Mouse (Mus musculus): ENCODE measurements at regions not wholly inside any gene's neighbourhood (a gene's known extent, or its start where the extent isn't known, plus 50 kb on each side); places are given as distances from the start of the nearest gene placed in this dataset.

DNA sequence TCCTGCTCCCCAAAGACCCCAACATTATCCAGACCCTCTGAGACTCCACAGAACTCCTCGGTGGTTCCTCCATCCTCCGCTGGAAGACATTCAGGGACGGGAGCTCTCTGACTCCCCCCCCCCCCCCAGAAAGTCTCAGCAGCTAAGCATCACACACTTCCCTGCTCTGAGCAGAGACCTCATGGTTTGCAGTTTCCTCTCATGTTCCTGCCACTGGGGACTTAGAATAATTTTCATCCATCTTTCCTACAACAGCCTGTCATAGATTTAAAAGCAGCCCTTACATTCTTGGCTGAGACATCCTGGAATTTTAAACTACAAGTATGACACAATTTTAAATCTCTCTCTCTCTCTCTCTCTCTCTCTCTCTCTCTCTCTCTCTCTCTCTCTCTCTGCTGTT is 69.2 kb downstream of the Gpr65 start:
- no peak overlapping the region for H3K27ac ChIP-seq (ENCODE audit: insufficient read depth, low read depth, low read length)
- TF ChIP-seq CTCF (IDR thresholded peaks at IDR 0.05; ENCODE audit: low read depth, low read length) (no peak), POLR2A (IDR thresholded peaks at IDR 0.05; ENCODE audit: borderline replicate concordance, low read depth, low read length) (no peak)
- no peaks in the 10 kb centered on the region for H3K4me1 ChIP-seq (ENCODE audit: control insufficient read depth, insufficient read depth, low read length)
- no peak overlapping the region for H3K4me3 ChIP-seq (ENCODE audit: insufficient read depth, low read length)

DNA sequence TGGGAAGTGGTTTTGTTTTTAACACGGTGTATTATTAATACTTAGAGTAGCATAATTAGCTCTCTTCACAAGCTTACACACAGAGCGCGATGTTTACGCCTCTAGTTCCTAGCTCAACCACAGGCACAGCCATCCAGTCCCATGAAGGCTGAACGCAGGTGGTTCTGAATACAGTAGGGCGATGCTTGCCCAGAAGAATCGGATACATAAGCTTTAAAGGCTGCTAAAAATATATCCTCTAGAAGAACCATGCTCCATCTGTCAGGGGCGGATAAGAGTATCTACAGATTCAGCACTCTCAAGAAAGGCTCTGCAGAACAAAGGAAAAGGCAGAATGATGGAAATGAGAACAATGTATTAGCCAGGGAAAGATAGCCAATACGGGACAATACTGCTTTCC is 71.1 kb downstream of the Gpr65 start:
- no peak overlapping the region for H3K27ac ChIP-seq (ENCODE audit: insufficient read depth, low read depth, low read length)
- TF ChIP-seq POLR2A (IDR thresholded peaks at IDR 0.05; ENCODE audit: borderline replicate concordance, low read depth, low read length) (no peak), CTCF (IDR thresholded peaks at IDR 0.05; ENCODE audit: low read depth, low read length) (no peak)
- no peaks in the 10 kb centered on the region for H3K4me1 ChIP-seq (ENCODE audit: control insufficient read depth, insufficient read depth, low read length)
- no peak overlapping the region for H3K4me3 ChIP-seq (ENCODE audit: insufficient read depth, low read length)

DNA sequence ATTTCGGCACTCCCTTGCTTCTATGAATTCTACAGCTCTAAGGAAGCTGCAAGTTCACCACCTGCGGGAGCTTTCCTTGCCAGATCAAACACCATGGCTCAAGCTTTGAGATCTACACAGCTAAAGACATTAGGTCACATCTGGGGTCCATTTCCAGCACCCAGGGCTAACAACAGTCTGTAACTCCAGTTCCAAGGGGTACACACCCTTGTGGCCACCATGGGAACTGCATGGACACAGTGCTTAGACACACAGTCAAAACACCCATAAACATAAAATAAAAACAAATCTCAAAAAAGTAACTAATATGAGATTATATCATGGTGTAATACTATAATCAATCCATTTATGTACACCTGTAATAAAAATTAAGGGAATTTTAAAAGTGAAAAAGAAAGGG is 73.7 kb downstream of the Gpr65 start:
- TF ChIP-seq CTCF (IDR thresholded peaks at IDR 0.05; ENCODE audit: low read depth, low read length): peak; percentile 47; the same call in 1 of the 2 replicates
- TF ChIP-seq POLR2A (IDR thresholded peaks at IDR 0.05; ENCODE audit: borderline replicate concordance, low read depth, low read length): no peak
- Histone ChIP-seq H3K4me1 (ENCODE audit: control insufficient read depth, insufficient read depth, low read length) (no peaks in the 10 kb centered on the region), H3K27ac (ENCODE audit: insufficient read depth, low read depth, low read length) (no peak overlapping the region), H3K4me3 (ENCODE audit: insufficient read depth, low read length) (no peak overlapping the region)

DNA sequence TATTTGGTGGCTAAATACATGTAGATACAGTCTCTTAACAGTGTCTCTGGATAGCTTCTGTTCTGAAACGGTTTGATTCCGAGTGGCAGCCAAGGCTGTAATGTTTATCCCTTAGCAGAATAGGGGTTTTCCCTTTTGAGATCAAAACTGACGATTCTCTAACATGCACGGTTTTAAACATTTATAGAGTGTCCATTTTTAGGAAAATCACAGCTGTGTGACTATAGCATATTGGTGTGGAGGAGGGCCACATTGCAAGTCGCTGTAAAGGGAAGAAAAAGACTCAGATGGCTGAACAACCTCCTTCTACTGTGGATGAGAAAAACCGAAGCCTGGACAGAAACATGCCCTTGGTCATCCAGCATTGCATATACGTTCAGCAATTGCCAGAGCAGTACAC is 75.2 kb downstream of the Gpr65 start:
- Histone ChIP-seq H3K27ac (ENCODE audit: insufficient read depth, low read depth, low read length) (no peak overlapping the region), H3K4me3 (ENCODE audit: insufficient read depth, low read length) (no peak overlapping the region), H3K4me1 (ENCODE audit: control insufficient read depth, insufficient read depth, low read length) (no peaks in the 10 kb centered on the region)
- no peak for TF ChIP-seq POLR2A (IDR thresholded peaks at IDR 0.05; ENCODE audit: borderline replicate concordance, low read depth, low read length)
- no peak for TF ChIP-seq CTCF (IDR thresholded peaks at IDR 0.05; ENCODE audit: low read depth, low read length)

DNA sequence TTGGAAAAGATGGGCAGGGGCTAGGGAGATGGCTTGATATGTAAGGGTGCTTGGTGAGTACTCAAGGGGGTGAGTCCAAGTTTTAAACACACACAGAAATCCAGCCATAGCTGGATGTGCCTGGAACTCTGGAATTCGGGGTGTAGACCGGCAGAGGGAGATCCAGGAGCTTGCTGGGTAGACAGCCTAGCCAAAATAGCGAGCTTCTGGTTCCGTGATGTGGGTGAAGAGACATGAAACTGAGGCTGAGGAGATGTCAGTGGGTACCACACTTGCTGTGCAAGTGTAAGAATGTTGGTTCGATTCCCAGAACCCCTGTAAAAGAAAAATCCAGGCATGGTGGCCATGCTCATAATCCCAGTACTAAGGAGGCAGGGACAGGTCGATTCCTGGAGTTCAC is 78.6 kb downstream of the Gpr65 start:
- TF ChIP-seq CTCF (IDR thresholded peaks at IDR 0.05; ENCODE audit: low read depth, low read length) (no peak), POLR2A (IDR thresholded peaks at IDR 0.05; ENCODE audit: borderline replicate concordance, low read depth, low read length) (no peak)
- H3K4me3 ChIP-seq (ENCODE audit: insufficient read depth, low read length): no peak overlapping the region

DNA sequence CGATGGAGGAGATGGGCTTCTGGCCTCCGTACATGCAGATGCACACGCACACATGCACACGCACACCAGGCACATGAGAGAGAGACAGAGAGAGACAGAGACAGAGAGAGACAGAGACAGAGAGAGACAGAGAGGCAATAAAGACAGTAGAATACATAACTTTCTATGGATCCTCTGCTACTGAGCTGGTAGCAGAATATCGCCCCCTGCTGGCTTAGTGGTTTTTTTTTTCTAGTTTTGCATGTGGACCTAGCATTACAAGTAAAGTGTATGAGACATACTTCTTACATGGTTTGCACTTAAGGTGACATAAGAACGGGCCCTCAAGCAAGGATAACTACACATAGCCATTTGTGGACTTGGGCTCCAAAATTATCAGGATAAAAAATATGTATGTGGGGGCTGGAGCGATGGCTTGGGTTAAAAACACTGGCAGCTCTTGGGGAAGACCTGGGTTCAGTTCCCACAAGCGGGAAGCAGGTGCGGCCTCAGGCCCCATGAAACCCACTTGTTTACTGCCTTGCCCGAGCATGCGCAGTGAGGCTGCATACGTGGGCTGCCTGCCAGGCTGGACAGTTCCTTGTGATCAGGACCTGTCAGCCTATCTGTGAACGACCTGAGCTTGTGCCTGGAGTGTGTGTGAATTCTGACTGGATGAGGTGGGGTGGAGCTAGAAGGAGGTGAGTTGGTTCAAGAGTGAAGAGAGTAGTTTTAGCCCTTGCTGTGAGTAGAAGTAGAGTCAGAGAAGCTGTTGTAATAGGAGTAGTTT is 79.3 kb downstream of the Gpr65 start:
- TF ChIP-seq CTCF (IDR thresholded peaks at IDR 0.05; ENCODE audit: low read depth, low read length) (no peak), POLR2A (IDR thresholded peaks at IDR 0.05; ENCODE audit: borderline replicate concordance, low read depth, low read length) (no peak)
- Histone ChIP-seq H3K27ac (ENCODE audit: insufficient read depth, low read depth, low read length) (no peak overlapping the region), H3K4me3 (ENCODE audit: insufficient read depth, low read length) (no peak overlapping the region), H3K4me1 (ENCODE audit: control insufficient read depth, insufficient read depth, low read length) (no peaks in the 10 kb centered on the region)

More for the DNA sequence above, 78.6 kb downstream of the Gpr65 start:
- H3K27ac ChIP-seq (ENCODE audit: insufficient read depth, low read depth, low read length): no peak overlapping the region
- no peaks in the 10 kb centered on the region for H3K4me1 ChIP-seq (ENCODE audit: control insufficient read depth, insufficient read depth, low read length)

DNA sequence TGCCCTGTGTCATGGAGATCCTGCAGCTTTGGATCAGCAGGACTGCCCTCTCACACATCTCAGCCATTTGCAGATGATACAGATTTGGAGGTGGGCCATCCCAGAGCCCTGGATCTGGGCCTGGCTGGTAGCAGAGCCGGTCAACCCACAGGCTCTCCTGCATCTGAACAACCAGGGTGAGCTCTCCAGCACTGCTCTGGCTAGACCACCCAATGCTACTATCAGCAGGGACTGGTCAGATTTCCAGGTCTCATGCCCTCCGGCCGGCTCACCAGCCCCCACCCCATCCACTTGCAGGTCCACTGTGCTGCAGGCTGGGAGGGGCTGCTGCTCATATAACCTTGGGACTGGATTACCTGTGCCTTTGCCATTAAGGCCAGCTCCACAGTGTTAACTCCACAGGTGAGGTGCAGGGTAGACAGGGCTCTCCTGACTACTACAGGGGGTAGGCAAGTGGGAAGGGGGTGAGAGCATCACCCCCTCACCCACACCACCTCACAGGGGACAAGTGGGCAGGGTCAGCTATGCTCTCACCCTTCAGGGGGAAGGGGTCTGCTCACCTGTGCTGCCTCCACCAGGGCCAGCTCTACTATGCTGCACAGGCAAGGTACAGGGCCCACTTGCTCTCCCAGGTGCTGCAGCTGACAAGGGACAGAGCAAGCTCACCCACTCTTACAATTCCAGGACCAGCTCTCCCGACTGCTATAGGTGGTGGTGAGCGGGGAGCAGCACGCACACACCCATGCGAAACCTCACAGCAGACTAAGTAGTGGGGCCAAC is 81.6 kb downstream of the Gpr65 start:
- TF ChIP-seq POLR2A (IDR thresholded peaks at IDR 0.05; ENCODE audit: borderline replicate concordance, low read depth, low read length): no peak
- TF ChIP-seq CTCF (IDR thresholded peaks at IDR 0.05; ENCODE audit: low read depth, low read length): no peak
- H3K27ac ChIP-seq (ENCODE audit: insufficient read depth, low read depth, low read length): no peak overlapping the region
- H3K4me1 ChIP-seq (ENCODE audit: control insufficient read depth, insufficient read depth, low read length): no peaks in the 10 kb centered on the region
- H3K4me3 ChIP-seq (ENCODE audit: insufficient read depth, low read length): no peak overlapping the region

DNA sequence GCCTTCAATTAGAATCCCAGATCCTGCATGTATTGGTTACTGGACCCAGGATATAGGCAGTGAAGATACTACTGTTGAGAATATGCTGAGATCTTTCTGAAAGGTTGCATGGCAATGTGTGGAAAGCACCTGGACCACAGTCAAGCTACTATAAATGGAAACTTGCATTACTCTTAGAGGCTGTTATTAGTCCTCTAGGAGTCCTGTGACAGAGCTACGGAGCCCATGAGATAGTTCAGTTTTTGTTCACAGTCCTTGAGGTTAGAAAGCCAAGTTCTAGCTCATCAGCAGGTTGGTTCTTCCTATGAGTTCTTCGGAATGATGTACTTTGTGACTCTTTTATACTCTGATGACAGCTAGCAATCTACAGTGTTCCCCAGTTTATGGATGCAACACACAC is 84.0 kb downstream of the Gpr65 start:
- Histone ChIP-seq H3K4me3 (ENCODE audit: insufficient read depth, low read length) (no peak overlapping the region), H3K27ac (ENCODE audit: insufficient read depth, low read depth, low read length) (no peak overlapping the region), H3K4me1 (ENCODE audit: control insufficient read depth, insufficient read depth, low read length) (no peaks in the 10 kb centered on the region)
- TF ChIP-seq CTCF (IDR thresholded peaks at IDR 0.05; ENCODE audit: low read depth, low read length) (no peak), POLR2A (IDR thresholded peaks at IDR 0.05; ENCODE audit: borderline replicate concordance, low read depth, low read length) (no peak)

DNA sequence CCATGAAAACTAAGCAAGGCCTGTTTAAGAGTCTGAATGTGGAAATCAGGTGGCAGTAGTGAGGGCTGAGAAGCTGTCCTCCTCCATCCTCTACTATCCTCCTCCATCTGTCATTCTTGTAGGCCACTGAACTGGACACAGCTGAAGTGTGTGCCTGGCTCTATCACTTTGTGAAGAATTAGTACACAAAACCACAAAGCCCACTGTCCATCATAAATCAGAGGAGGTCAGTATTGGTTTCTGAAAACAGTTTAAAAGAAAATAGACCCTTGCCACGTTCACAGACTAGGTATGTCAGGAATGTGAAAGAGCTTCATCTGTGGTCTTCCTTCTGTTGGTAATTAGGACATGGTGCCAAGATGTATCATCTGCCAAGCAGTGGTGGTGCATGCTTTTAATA is 86.1 kb downstream of the Gpr65 start:
- TF ChIP-seq POLR2A (IDR thresholded peaks at IDR 0.05; ENCODE audit: borderline replicate concordance, low read depth, low read length) (no peak), CTCF (IDR thresholded peaks at IDR 0.05; ENCODE audit: low read depth, low read length) (no peak)
- Histone ChIP-seq H3K4me1 (ENCODE audit: control insufficient read depth, insufficient read depth, low read length) (no peaks in the 10 kb centered on the region), H3K27ac (ENCODE audit: insufficient read depth, low read depth, low read length) (no peak overlapping the region), H3K4me3 (ENCODE audit: insufficient read depth, low read length) (no peak overlapping the region)

DNA sequence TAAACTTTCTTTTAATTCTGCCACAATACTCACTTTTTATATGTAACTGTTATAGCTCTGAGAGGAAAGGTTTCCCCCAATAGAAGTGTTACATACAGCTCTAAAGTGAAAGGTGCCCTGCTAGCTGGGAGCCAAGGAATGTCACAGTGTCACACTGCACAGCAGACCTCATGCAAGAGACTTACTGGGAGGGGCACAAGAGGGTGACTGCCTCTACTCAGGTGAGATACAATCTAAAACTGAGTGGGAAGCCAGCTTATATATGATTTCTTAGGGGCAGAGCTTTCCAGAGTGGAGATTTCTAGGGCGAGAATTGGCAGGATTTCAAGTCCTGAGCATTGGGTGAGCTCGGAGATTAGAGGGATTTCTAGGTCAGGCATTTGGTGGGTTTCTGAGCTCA is 99.1 kb downstream of the Gpr65 start:
- no peak overlapping the region for H3K27ac ChIP-seq (ENCODE audit: insufficient read depth, low read depth, low read length)
- TF ChIP-seq CTCF (IDR thresholded peaks at IDR 0.05; ENCODE audit: low read depth, low read length) (no peak), POLR2A (IDR thresholded peaks at IDR 0.05; ENCODE audit: borderline replicate concordance, low read depth, low read length) (no peak)
- no peak overlapping the region for H3K4me3 ChIP-seq (ENCODE audit: insufficient read depth, low read length)
- H3K4me1 ChIP-seq (ENCODE audit: control insufficient read depth, insufficient read depth, low read length): peaks cover 15% of the 10 kb centered on the region

Measured in bone marrow macrophage, adult 2 months (primary cell).